Mouse (Mus musculus) liver, embryonic 14.5 days (tissue): Measurements from ENCODE around the gene Fkrp.

ENCODE experiments used
- CTCF ChIP-seq: IDR thresholded peaks from 2 replicates; pipeline ENCODE4 v1.5.1; 2016; ENCODE audit warnings: antibody characterized with exemption, low read depth, control low read depth
- EP300 ChIP-seq: IDR thresholded peaks from 2 replicates; pipeline ENCODE4 v1.6.1; 2016; ENCODE audit warnings: antibody characterized with exemption, low read depth

DNA sequence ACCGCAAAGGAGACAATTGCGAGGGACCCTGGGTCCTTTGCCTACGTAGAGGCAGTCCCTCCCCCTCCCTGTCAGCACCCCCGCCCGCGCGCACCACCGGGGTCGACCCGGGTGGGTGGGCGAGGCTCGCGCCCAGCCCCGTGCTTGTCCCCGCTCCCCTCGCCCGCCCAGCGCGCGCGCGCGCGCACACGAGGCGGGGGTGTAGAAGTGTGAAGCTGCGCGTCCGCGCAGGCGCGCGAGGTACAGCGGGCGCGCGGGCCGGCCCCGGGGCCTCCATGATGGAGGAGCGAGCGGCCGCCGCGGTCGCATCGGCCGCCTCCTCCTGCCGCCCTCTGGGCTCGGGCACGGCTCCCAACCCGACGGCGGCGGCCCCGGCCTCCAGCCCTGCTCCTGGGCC, 456 bp downstream of the Fkrp start:
- TF ChIP-seq CTCF = no peak
- TF ChIP-seq EP300 = no peak
